Mouse (Mus musculus): Measurements from ENCODE around the gene Prrg2.

- TF ChIP-seq MAFK (IDR thresholded peaks at IDR 0.05; ENCODE audit: insufficient read depth, low read depth, low read length) (no peak), CHD2 (IDR thresholded peaks at IDR 0.05; ENCODE audit: low read depth, low read length) (no peak)
Measured at GRCm38 (mm10) chr7:45038411-45038810, 24.1 kb downstream of the Prrg2 start.
